Mouse (Mus musculus): ENCODE measurements around the gene Hesx1.

Gene Hesx1

DNA sequence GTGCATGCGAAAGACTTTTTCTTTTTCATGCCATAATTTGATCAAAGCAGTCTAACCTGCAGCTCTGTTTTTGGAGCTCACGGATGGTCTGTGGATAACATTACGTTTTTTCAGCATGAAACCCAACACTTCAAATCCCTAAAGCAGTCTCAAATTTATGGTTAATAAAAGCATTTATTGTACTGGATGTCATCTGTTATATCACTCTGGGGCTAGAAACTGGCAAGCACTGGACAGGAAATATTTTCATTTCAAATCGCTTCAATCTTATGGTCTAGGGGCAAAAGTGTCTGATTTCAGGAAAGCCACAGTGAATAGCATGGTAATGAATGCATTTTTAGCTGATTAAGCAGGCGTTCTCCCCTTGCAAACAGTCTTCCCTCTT lies 57.3 kb downstream of the Hesx1 start:
- no peak for DNase-seq (ENCODE audit: low read depth in 2 of 2, low spot score in 2 of 2)

Data from CD8-positive naive resting alpha-beta T cell, adult 2 months (primary cell).